Mouse (Mus musculus) heart, embryonic 16.5 days (tissue): ENCODE measurements around the gene Trove2. TPM values are rescaled to one million over a fixed set of nuclear protein-coding genes. Genes with fewer than 3 reads are reported as not detected.

Experiments
- ATAC-seq: fragments of 200-750 bp; cut with Nextera tagmentation; replicated peaks from 2 replicates; pipeline ENCODE4 v1.8.0; 2017; ENCODE audit warnings: moderate number of reproducible peaks; ENCODE audit not compliant: insufficient read depth, low FRiP score; ENCODE audit errors: extremely low read depth
- H3K27ac ChIP-seq: fragments of 300-500 bp; sonication (generic); 2 replicates; pipeline ENCODE4 v1.5.1; 2014; ENCODE audit warnings: mild to moderate bottlenecking, low read length, control low read depth, moderate library complexity
- H3K27me3 ChIP-seq: fragments of 300-500 bp; sonication (generic); 2 replicates; pipeline ENCODE4 v1.6.1; 2014; ENCODE audit warnings: low read length, mixed read lengths; ENCODE audit not compliant: control insufficient read depth, insufficient read depth
- H3K36me3 ChIP-seq: fragments of 300-500 bp; sonication (generic); 2 replicates; pipeline ENCODE4 v1.6.1; 2014; ENCODE audit not compliant: control insufficient read depth, insufficient read depth
- H3K4me1 ChIP-seq: fragments of 300-500 bp; sonication (generic); 2 replicates; pipeline ENCODE4 v1.6.1; 2014; ENCODE audit warnings: low read length, mixed read lengths; ENCODE audit not compliant: control insufficient read depth, insufficient read depth
- H3K4me2 ChIP-seq: fragments of 300-500 bp; sonication (generic); 2 replicates; pipeline ENCODE4 v1.6.1; 2014; ENCODE audit warnings: low read depth, mild to moderate bottlenecking, control low read depth, low read length
- H3K4me3 ChIP-seq: fragments of 300-500 bp; sonication (generic); 2 replicates; pipeline ENCODE4 v1.5.1; 2014; ENCODE audit warnings: mild to moderate bottlenecking, control low read depth, low read length
- H3K9ac ChIP-seq: fragments of 300-500 bp; sonication (generic); 2 replicates; pipeline ENCODE4 v1.6.1; 2014; ENCODE audit warnings: low read length, control low read depth
- H3K9me3 ChIP-seq: fragments of 300-500 bp; sonication (generic); replicated peaks from 2 replicates; pipeline ENCODE4 v1.6.1; 2016; ENCODE audit warnings: low read length; ENCODE audit not compliant: control insufficient read depth
- WGBS: fragments of 180-500 bp; shearing (Covaris S2); extraction: QIAGEN DNeasy Blood & Tissue Kit; methylation state at CpG from one replicate; pipeline ENCODE4 v1.1.7; 2014; 5-methylcytosine and 5-hydroxymethylcytosine counted together
- polyA plus RNA-seq: library from polyadenylated mRNA; unstranded; fragments of >200 nt; fragmentation: Nextera tagmentation; extraction: Ambion mirVana; gene quantifications from 2 replicates; pipeline ENCODE4 v1.2.1, GENCODE M21; 2015

Gene Trove2
- polyA plus RNA-seq, 1 experiment from 2014 or later, result 11.7 TPM

GRCm38 (mm10) chr1:143773909-143774308 is 3.0 kb downstream of the Trove2 start:
- Histone ChIP-seq H3K4me2 (peak overlapping the region; percentile 29), H3K27me3 (no peaks in the 10 kb centered on the region), H3K9ac (no peak overlapping the region), H3K36me3 (peaks cover 5% of the 10 kb centered on the region; the same call in 1 of the 2 replicates), H3K4me3 (no peak overlapping the region), H3K9me3 (no peaks in the 10 kb centered on the region), H3K27ac (no peak overlapping the region), H3K4me1 (peaks cover 13% of the 10 kb centered on the region)
- no peak for ATAC-seq
- 30% methylated on average over 6 of the region's 6 CpGs for WGBS

- Histone ChIP-seq H3K4me1 (peaks cover 8% of the 10 kb centered on the region), H3K36me3 (peaks cover 5% of the 10 kb centered on the region; the same call in 1 of the 2 replicates), H3K9ac (no peak overlapping the region), H3K9me3 (no peaks in the 10 kb centered on the region), H3K4me2 (peak overlapping the region; percentile 29), H3K4me3 (peak overlapping the region; percentile 16), H3K27ac (no peak overlapping the region), H3K27me3 (no peaks in the 10 kb centered on the region)
- no peak for ATAC-seq
- WGBS, result 49% methylated on average over 7 of the region's 7 CpGs
Measured at GRCm38 (mm10) chr1:143773082-143773481, 3.8 kb downstream of the Trove2 start.

GRCm38 (mm10) chr1:143770444-143771109 is 6.3 kb downstream of the Trove2 start:
- no peak overlapping the region for H3K9ac ChIP-seq
- no peaks in the 10 kb centered on the region for H3K9me3 ChIP-seq
- no peak overlapping the region for H3K27ac ChIP-seq
- no peak overlapping the region for H3K4me3 ChIP-seq
- 78% methylated on average over 20 of the region's 20 CpGs for WGBS
- peaks cover 15% of the 10 kb centered on the region for H3K36me3 ChIP-seq
- no peak overlapping the region for H3K4me2 ChIP-seq
- no peaks in the 10 kb centered on the region for H3K27me3 ChIP-seq
- no peak for ATAC-seq
- no peaks in the 10 kb centered on the region; the same call in 1 of the 2 replicates for H3K4me1 ChIP-seq

- ATAC-seq, result no peak
- no peaks in the 10 kb centered on the region for H3K9me3 ChIP-seq
- H3K4me1 ChIP-seq, result no peaks in the 10 kb centered on the region
- no peak overlapping the region for H3K9ac ChIP-seq
- peaks cover 18% of the 10 kb centered on the region for H3K36me3 ChIP-seq
- no peak overlapping the region for H3K4me2 ChIP-seq
- no peak overlapping the region for H3K4me3 ChIP-seq
- 88% methylated on average over 6 of the region's 6 CpGs for WGBS
- no peak overlapping the region for H3K27ac ChIP-seq
- H3K27me3 ChIP-seq, result no peaks in the 10 kb centered on the region
Measured at GRCm38 (mm10) chr1:143766238-143766637, 10.6 kb downstream of the Trove2 start.

GRCm38 (mm10) chr1:143765801-143766200 is 11.1 kb downstream of the Trove2 start:
- ATAC-seq, result no peak
- Histone ChIP-seq H3K27ac (no peak overlapping the region), H3K4me3 (no peak overlapping the region), H3K4me2 (no peak overlapping the region), H3K9ac (no peak overlapping the region), H3K36me3 (peaks cover 21% of the 10 kb centered on the region), H3K4me1 (no peaks in the 10 kb centered on the region), H3K9me3 (no peaks in the 10 kb centered on the region), H3K27me3 (no peaks in the 10 kb centered on the region)
- WGBS, result 67% methylated on average over 4 of the region's 4 CpGs

GRCm38 (mm10) chr1:143764443-143764842 is 12.4 kb downstream of the Trove2 start:
- H3K4me2 ChIP-seq, result no peak overlapping the region
- no peak overlapping the region for H3K9ac ChIP-seq
- ATAC-seq, result no peak
- no peaks in the 10 kb centered on the region for H3K9me3 ChIP-seq
- peaks cover 27% of the 10 kb centered on the region for H3K36me3 ChIP-seq
- H3K4me3 ChIP-seq, result no peak overlapping the region
- H3K27ac ChIP-seq, result no peak overlapping the region
- WGBS, result 48% methylated on average over 1 of the region's 1 CpGs
- no peaks in the 10 kb centered on the region for H3K4me1 ChIP-seq
- no peaks in the 10 kb centered on the region for H3K27me3 ChIP-seq

- H3K36me3 ChIP-seq, result peaks cover 31% of the 10 kb centered on the region
- ATAC-seq, result no peak
- H3K9ac ChIP-seq, result no peak overlapping the region
- H3K4me2 ChIP-seq, result no peak overlapping the region
- H3K9me3 ChIP-seq, result no peaks in the 10 kb centered on the region
- no peaks in the 10 kb centered on the region for H3K4me1 ChIP-seq
- WGBS, result 90% methylated on average over 8 of the region's 8 CpGs
- H3K4me3 ChIP-seq, result no peak overlapping the region
- no peak overlapping the region for H3K27ac ChIP-seq
- no peaks in the 10 kb centered on the region for H3K27me3 ChIP-seq
Measured at GRCm38 (mm10) chr1:143762159-143762558, 14.7 kb downstream of the Trove2 start.

- H3K9ac ChIP-seq, result no peak overlapping the region
- H3K9me3 ChIP-seq, result no peaks in the 10 kb centered on the region
- no peak overlapping the region for H3K4me2 ChIP-seq
- no peaks in the 10 kb centered on the region for H3K4me1 ChIP-seq
- no peak overlapping the region for H3K4me3 ChIP-seq
- WGBS, result 87% methylated on average over 10 of the region's 10 CpGs
- H3K36me3 ChIP-seq, result peaks cover 38% of the 10 kb centered on the region
- H3K27ac ChIP-seq, result no peak overlapping the region
- no peaks in the 10 kb centered on the region for H3K27me3 ChIP-seq
- no peak for ATAC-seq
Measured at GRCm38 (mm10) chr1:143745871-143746270, 31.0 kb downstream of the Trove2 start.

GRCm38 (mm10) chr1:143742186-143742585 is 34.7 kb downstream of the Trove2 start:
- peaks cover 7% of the 10 kb centered on the region for H3K4me1 ChIP-seq
- no peaks in the 10 kb centered on the region for H3K9me3 ChIP-seq
- H3K36me3 ChIP-seq, result peaks cover 31% of the 10 kb centered on the region
- ATAC-seq, result no peak
- no peaks in the 10 kb centered on the region for H3K27me3 ChIP-seq
- WGBS, result 91% methylated on average over 6 of the region's 6 CpGs
- no peak overlapping the region for H3K27ac ChIP-seq
- no peak overlapping the region for H3K9ac ChIP-seq
- no peak overlapping the region for H3K4me3 ChIP-seq
- no peak overlapping the region for H3K4me2 ChIP-seq
